Mouse (Mus musculus): ENCODE data around the gene Pip4p1.
"Not testable (repeated sequence)": the region's sequence is repeated elsewhere in the genome, so short reads cannot be mapped to it uniquely, and the experiment has no call there.

DNA sequence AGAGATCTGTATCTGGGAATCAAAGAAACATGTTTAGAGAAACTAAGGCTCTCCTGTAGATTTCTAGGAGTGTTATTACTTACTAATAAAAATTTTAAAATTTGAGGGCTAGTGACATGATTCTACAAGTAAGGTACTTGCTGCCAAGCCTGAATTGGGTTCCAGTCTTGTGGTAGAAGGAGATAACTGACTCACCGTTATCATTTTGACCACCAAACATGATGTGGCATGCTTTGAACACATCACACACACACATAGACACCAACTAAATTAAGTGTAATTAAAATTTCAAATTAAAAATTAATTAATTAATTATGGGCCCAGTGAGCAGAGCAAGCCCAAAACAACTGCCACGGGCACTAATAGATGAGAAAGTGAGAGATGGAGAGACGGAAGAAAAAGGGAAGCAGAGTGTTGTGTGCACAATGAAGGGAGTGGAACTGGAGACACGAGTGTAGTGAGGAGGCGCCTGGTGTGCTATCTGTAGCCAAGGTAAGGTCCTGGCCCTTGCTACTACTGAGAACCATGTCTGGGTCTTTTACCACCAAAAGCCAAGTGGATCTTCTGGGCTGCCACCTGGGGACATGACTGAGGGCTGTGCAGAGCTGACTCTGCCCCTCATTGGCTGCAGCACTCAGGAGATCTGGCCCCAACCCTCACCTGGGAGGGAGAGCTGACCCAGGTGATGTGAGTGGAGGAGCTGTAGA lies 27.8 kb upstream of the Pip4p1 start:
- not testable (repeated sequence) for TF ChIP-seq TAL1, GATA1 (IDR thresholded peaks at IDR 0.05; ENCODE audit: low read length)

Measured in erythroblast, embryonic 14.5 days (primary cell).